Mouse (Mus musculus): ENCODE results near the gene Scamp2. TPM values are rescaled to one million over a fixed set of nuclear protein-coding genes. Genes with fewer than 3 reads are reported as not detected.

The Scamp2 gene
- polyA plus RNA-seq, 1 experiment: 55.8 TPM

DNA sequence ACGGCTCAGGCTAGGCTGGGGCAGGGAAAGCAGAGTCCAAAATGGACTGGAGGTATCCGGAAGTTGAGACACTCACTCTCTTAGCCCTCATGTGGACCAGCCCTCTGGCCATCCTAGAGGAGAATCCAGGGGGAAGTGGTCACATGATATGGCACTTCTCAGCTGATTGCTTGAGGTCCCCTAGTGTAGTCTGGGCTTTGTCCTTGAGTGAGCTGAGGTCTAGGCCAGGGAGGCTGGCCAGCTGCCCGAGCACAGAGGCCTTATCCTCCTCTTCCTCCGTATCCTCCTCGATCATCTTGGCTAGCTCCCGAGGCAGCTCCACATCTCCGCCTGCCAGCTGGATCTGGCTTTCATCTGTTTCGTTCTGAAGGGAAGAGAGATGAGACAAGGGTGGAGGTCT lies 41.4 kb downstream of the Scamp2 start:
- peaks cover 64% of the 10 kb centered on the region for H3K27me3 ChIP-seq (replicated peaks)
- peaks cover 8% of the 10 kb centered on the region for H3K36me3 ChIP-seq (replicated peaks; ENCODE audit: low read length)
- no peaks in the 10 kb centered on the region for H3K9me3 ChIP-seq
- TF ChIP-seq GATA1 (IDR thresholded peaks at IDR 0.05; ENCODE audit: borderline replicate concordance, low read length) (no peak), FLI1 (IDR thresholded peaks at IDR 0.05; ENCODE audit: low read length) (no peak)
- H3K4me1 ChIP-seq: peaks cover 62% of the 10 kb centered on the region
- H3K4me3 ChIP-seq (replicated peaks): no peak overlapping the region

DNA sequence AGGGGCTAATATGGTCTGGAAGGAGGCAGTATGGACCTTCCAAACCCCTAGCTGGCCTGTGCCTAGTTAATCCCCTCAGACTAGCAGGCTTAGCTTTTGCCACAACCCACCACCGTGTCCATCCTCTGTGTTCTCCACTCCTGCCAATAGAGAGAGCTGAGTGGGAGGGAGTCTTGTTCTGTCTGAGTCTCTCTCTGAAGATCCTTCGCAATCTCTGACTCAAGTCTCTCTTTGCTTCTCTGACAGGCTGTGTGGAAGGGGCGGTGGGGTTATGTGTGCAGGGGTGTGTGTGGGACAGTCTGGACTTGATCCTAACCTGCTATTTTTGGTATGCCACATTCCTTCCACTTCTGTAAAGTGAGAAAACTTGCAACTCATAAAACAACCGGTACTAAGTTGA lies 44.1 kb downstream of the Scamp2 start:
- no peaks in the 10 kb centered on the region for H3K9me3 ChIP-seq
- H3K27me3 ChIP-seq (replicated peaks): peaks cover 74% of the 10 kb centered on the region
- peaks cover 41% of the 10 kb centered on the region for H3K4me1 ChIP-seq
- TF ChIP-seq FLI1 (IDR thresholded peaks at IDR 0.05; ENCODE audit: low read length): no peak
- TF ChIP-seq GATA1 (IDR thresholded peaks at IDR 0.05; ENCODE audit: borderline replicate concordance, low read length): no peak
- no peaks in the 10 kb centered on the region for H3K36me3 ChIP-seq (replicated peaks; ENCODE audit: low read length)
- H3K4me3 ChIP-seq (replicated peaks): no peak overlapping the region

DNA sequence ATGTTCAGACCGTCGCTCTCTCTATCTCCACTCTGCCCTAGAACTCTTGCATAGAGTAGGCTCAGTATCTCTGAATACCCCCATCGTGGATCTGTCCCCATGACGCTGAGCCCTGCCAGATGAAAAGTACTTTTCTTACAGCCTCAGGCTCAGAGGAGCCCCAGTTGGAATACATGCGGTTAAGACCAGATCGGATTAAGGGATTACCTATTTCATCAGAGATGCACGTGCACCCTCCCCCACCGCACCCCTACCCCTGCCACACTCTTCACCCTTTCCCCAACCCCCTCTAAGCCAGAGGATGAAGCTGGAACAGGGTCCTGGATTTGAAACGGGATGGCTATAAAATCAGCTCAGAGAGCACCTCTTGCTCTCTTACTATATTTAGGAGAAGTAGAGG lies 44.8 kb downstream of the Scamp2 start:
- Histone ChIP-seq H3K4me1 (peaks cover 41% of the 10 kb centered on the region), H3K4me3 (replicated peaks) (no peak overlapping the region), H3K36me3 (replicated peaks; ENCODE audit: low read length) (no peaks in the 10 kb centered on the region), H3K27me3 (replicated peaks) (peaks cover 79% of the 10 kb centered on the region), H3K9me3 (no peaks in the 10 kb centered on the region)
- TF ChIP-seq GATA1 (IDR thresholded peaks at IDR 0.05; ENCODE audit: borderline replicate concordance, low read length) (no peak), FLI1 (IDR thresholded peaks at IDR 0.05; ENCODE audit: low read length) (no peak)

DNA sequence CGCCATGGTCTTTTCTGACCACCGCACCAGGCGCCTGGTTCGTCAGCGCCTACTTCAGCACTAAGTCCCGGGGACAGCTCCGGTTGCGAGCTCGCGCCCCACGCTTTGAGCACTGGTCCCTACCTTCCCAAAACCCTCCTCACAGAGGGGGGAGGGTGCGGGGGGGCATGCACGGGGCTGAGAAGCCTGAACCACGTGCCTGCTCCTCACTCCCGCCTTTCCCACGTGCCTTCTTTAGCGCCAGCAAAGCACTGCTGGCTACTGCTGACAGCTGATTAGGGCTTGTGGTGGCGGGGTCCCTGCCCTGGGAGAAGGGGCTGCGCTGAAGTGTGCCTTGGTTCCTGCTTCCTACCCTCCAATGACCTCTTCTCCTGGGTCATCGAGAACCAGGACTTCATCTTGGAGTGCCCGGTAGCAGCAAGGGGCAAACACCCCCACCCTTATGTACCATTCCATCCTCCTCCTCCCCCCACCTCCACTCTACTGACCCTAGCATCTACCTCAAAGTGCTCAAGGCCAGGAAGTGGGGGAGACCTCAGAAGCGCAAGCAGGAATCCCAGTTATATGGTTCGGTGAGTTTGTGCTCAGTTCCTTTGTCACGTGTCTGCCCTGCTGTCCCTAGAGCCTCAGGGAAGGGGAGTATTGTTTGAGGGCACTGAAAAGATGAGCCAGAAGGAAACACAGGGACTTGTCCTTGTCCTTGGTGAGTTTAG lies 45.6 kb downstream of the Scamp2 start, which contains the start of gene Cplx3:
Gene Cplx3 (minus strand): TSS at position 143 of the 713 bp plus-strand sequence.
- H3K9me3 ChIP-seq: no peaks in the 10 kb centered on the region
- peaks cover 39% of the 10 kb centered on the region for H3K4me1 ChIP-seq
- H3K36me3 ChIP-seq (replicated peaks; ENCODE audit: low read length): no peaks in the 10 kb centered on the region
- TF ChIP-seq GATA1 (IDR thresholded peaks at IDR 0.05; ENCODE audit: borderline replicate concordance, low read length) (no peak), FLI1 (IDR thresholded peaks at IDR 0.05; ENCODE audit: low read length) (no peak)
- no peak within 1 kb of the TSS for H3K4me3 ChIP-seq (replicated peaks)
- H3K27me3 ChIP-seq (replicated peaks): peaks cover 84% of the 10 kb centered on the region

DNA sequence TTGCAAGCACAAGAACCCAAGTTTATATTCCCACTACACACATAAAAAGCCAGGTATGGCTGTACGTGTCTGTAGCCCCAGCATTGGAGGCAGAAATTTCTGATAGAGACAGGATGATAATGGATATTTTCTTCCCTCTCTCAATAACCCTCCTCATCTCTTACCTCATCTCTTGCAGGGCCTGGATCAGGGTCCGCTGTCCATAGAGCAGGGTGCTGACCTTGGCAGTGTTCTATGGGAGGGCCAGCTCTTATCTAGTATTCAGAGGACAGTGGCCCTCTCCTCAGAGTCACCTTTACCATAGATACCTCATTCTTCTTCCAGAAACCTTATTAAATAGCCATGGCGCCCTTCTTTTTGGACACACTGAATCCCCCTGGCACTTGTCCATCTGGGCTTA lies 49.1 kb downstream of the Scamp2 start:
- TF ChIP-seq FLI1 (IDR thresholded peaks at IDR 0.05; ENCODE audit: low read length) (no peak), GATA1 (IDR thresholded peaks at IDR 0.05; ENCODE audit: borderline replicate concordance, low read length) (no peak)
- peaks cover 60% of the 10 kb centered on the region for H3K4me1 ChIP-seq
- H3K36me3 ChIP-seq (replicated peaks; ENCODE audit: low read length): no peaks in the 10 kb centered on the region
- peaks cover 76% of the 10 kb centered on the region for H3K27me3 ChIP-seq (replicated peaks)
- no peak overlapping the region for H3K4me3 ChIP-seq (replicated peaks)
- H3K9me3 ChIP-seq: no peaks in the 10 kb centered on the region

DNA sequence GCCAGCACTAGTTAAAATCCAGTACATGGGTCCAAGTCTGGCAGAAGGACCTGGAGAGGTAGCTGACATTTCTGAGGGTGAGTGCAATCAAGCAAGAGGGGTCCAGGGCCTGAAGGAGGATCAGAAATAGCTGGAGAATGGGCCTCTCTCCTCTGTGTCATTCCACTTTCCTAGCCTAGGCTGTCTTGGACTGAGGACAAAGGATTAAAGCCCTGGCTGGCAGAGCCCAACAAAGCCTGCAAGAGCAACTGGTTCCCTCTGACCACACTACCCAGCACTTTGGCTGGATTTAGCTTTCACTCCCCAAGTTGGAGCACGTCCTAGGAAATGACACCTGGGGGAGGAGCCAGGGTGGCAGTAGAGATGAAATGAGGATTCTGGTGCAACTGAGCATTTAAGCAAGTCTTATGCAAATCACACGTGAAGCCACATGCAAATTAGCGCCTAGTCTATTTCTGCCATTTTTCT lies 49.6 kb downstream of the Scamp2 start:
- Histone ChIP-seq H3K4me3 (replicated peaks) (no peak overlapping the region), H3K27me3 (replicated peaks) (peaks cover 70% of the 10 kb centered on the region), H3K4me1 (peaks cover 66% of the 10 kb centered on the region), H3K9me3 (no peaks in the 10 kb centered on the region), H3K36me3 (replicated peaks; ENCODE audit: low read length) (no peaks in the 10 kb centered on the region)
- TF ChIP-seq GATA1 (IDR thresholded peaks at IDR 0.05; ENCODE audit: borderline replicate concordance, low read length): no peak
- no peak for TF ChIP-seq FLI1 (IDR thresholded peaks at IDR 0.05; ENCODE audit: low read length)

DNA sequence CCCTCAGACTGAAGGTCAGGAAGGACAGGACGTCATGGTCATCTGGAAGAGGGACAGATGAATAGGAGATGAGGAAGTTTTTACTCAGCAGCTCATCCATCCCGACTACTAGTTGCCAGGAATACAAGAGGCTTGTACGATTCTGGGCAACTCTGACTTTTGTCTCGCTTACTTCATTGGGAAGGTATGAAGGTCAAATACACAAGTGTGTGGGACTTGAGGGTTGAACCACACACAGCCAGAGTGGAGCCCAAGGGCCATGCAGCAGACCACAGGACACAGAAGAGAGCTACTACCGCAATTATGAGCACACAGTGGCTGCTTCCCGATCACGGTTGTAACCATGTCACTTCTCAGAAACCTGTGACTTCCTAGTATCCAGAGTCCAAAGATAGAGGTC lies 51.8 kb downstream of the Scamp2 start:
- H3K9me3 ChIP-seq: no peaks in the 10 kb centered on the region
- TF ChIP-seq GATA1 (IDR thresholded peaks at IDR 0.05; ENCODE audit: borderline replicate concordance, low read length): no peak
- TF ChIP-seq FLI1 (IDR thresholded peaks at IDR 0.05; ENCODE audit: low read length): no peak
- no peak overlapping the region for H3K4me3 ChIP-seq (replicated peaks)
- peaks cover 81% of the 10 kb centered on the region for H3K4me1 ChIP-seq
- peaks cover 54% of the 10 kb centered on the region for H3K27me3 ChIP-seq (replicated peaks)
- H3K36me3 ChIP-seq (replicated peaks; ENCODE audit: low read length): no peaks in the 10 kb centered on the region

DNA sequence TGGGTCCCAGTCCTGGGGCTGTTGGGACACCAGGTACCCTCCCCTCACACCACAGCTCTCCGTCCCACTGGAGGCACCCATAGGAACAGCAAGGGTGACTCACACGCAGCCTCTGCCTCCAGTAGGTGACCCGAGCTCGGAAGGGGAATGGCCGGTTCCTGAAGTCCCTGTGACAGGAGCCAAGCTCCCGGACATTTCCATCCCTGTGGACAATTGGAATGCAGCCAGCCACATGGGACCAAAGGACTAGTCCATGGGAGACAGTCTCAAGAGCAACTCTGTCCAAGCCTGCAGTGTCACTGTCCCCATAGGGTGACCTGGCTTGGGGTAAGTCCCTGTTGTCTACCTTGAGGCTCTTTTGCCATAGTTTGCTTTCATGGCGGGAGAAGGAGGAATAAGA lies 53.2 kb downstream of the Scamp2 start:
- peaks cover 43% of the 10 kb centered on the region for H3K27me3 ChIP-seq (replicated peaks)

DNA sequence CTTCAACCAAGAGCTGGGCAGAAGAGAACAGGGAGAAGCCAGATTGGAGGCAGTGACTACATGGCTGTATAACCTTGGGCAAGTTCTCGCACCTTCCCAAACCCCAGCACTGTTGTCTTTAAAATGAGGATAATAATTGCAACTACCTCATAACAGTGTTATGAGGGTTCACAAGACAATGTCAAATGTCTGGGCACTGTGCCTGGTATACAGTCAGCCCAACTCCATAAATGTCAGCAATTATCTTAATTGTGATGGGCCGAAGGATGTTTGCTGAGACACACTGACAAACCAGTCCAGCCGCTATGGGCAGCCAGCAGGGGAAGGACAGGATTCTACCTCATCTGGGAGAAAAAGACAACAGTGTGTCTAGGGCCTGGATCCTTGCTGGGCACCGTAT lies 54.0 kb downstream of the Scamp2 start:
- H3K4me1 ChIP-seq: peaks cover 94% of the 10 kb centered on the region
- TF ChIP-seq FLI1 (IDR thresholded peaks at IDR 0.05; ENCODE audit: low read length) (no peak), GATA1 (IDR thresholded peaks at IDR 0.05; ENCODE audit: borderline replicate concordance, low read length) (no peak)
- H3K27me3 ChIP-seq (replicated peaks): peaks cover 37% of the 10 kb centered on the region
- H3K9me3 ChIP-seq: no peaks in the 10 kb centered on the region
- H3K36me3 ChIP-seq (replicated peaks; ENCODE audit: low read length): peaks cover 1% of the 10 kb centered on the region
- H3K4me3 ChIP-seq (replicated peaks): no peak overlapping the region

More for the DNA sequence above, 53.2 kb downstream of the Scamp2 start:
- Histone ChIP-seq H3K36me3 (replicated peaks; ENCODE audit: low read length) (no peaks in the 10 kb centered on the region), H3K4me1 (peaks cover 95% of the 10 kb centered on the region), H3K9me3 (no peaks in the 10 kb centered on the region), H3K4me3 (replicated peaks) (no peak overlapping the region)
- no peak for TF ChIP-seq FLI1 (IDR thresholded peaks at IDR 0.05; ENCODE audit: low read length)
- TF ChIP-seq GATA1 (IDR thresholded peaks at IDR 0.05; ENCODE audit: borderline replicate concordance, low read length): no peak

DNA sequence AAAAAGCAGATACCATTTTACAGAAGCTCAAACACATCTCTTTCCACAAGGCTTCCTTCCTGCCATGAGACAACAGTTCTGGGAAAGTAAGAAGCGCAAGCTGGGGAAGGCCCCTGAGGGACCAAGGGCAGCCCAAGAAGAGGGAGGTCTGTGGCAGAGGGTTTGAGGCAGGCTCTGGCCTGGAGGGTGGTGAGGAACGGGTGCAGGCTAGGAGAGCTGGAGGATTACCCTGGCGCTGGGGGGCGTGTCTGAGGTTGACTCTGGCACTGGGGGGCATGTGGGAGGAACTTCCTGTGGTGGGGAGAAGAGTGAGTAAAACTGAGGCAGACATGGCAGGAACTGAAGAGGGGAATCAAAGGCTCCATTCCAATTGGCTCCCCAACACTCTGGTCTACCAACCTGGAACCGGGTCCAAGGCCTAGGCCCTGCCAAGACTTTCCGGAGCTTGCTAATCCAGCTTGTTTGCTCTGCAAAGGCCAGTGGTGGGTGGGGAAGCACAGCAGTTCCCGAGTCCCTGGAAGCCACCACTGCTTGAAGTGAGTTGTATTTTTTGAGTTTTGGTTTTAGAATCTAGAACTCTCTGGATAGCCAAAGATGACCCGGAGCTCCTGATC lies 56.9 kb downstream of the Scamp2 start:
- no peaks in the 10 kb centered on the region for H3K9me3 ChIP-seq
- peaks cover 82% of the 10 kb centered on the region for H3K4me1 ChIP-seq
- peaks cover 15% of the 10 kb centered on the region for H3K27me3 ChIP-seq (replicated peaks)
- TF ChIP-seq FLI1 (IDR thresholded peaks at IDR 0.05; ENCODE audit: low read length) (no peak), GATA1 (IDR thresholded peaks at IDR 0.05; ENCODE audit: borderline replicate concordance, low read length) (no peak)
- peaks cover 14% of the 10 kb centered on the region for H3K36me3 ChIP-seq (replicated peaks; ENCODE audit: low read length)
- H3K4me3 ChIP-seq (replicated peaks): peak overlapping the region; percentile 81

All from megakaryocyte, embryonic 14.5 days (primary cell).